Mouse (Mus musculus) layer of hippocampus, postnatal 25 days (tissue): ENCODE measurements around the gene Dusp16. TPM values are rescaled to one million over a fixed set of nuclear protein-coding genes. Genes with fewer than 3 reads are reported as not detected.

Source experiments
- DNase-seq, 2 experiments: peaks; one replicate each; pipeline ENCODE4 v3.0.0; 2022; ENCODE audit warnings: mixed read lengths in 2 of 2, low spot score in 1 of 2; ENCODE audit errors: extremely low spot score in 1 of 2
- total RNA-seq, 2 experiments: library from RNA; stranded (reverse); gene quantifications; 2 replicates each; pipeline ENCODE4 v1.2.3; 2021

Gene Dusp16
- 10 to 100 TPM in 1 of 2 experiments, 1 to 10 TPM in 1; 8.9 to 10.4 TPM for total RNA-seq

DNA sequence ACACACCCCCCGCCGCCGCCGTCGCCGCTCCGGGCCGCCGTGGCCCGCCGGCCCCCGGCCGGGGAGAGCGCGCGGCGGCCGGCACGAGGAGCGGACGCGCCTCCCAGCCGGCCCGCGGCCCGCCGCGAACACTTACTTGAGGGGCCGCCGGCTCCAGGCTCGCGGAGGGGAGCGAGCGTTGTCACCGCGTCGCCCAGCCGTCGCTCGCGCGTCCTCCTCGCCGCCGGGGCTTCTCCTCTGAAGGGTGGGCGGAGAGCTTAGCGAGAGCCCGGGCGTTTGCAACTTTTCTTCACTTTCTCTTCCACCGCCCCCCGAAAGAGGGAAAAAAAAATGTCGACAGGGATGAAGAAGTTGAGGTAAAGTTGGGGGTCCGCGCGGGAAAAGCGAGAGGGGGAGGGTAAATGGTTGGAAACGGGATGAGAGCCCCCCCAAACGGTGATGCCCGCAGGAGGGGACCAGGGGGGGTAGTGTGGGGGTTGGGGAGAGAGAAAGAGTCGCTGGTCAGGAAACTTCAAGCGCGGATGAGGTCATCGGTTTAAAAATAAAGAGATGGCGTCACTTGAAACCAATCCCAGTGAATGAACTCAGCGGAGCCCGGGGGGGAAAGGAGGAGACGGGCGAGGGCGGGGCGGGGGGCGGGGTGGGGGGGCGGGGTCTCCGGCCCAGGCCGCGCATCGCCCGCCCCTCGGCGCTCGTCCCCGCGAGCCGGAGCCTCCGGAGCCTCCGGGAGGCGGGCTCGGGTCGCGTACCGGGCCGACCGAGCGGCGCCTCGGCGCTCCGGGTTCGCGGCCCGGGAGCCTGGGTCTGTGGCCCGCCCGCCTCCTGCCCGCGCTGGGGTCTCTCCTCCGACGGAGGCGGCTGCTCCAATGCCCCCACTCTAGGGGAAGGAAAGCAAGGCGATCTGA is at the start of gene Dusp16:
Gene Dusp16 (minus strand): TSS at position 485 of the 905 bp plus-strand sequence.
- DNase-seq = peak; percentile 50 to 55

DNA sequence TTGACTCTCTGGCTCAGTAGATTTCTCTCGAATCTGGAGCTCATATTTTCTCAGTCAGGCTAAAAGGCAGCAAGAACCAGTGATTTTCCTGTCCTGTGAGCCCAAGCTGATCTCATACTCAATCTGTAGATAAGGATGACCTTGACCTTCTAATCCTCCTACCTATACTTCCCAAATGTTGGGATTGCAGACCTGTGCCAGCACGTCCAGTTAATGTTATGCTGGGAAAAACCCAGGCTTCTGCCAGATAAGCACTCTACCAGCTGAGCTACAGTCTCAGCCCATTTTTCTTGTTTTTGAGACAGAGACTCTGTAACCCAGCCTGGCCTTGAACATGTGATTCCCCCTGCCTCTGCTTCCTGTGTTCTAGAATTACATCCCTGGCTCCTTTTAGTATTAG is 47.9 kb upstream of the Dusp16 start:
- DNase-seq = no peak

DNA sequence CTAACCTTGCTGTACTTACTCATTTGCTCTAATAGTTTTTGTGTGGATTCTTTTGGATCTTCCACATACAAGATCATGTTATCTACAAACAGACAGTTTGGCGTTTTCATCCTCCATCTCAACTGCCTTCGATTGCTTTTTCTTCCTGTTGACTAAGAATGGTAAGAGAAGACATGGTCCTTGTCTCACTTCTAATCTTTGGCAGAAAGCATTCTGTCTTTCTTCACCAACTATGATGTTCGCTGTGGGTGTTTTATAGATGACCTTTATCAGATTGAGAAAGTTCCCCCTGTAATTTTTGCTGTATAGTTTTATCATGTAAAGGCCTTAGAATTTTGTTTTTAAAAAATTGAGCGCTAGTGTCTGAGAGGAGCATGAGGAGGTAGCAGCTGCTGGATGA is 45.7 kb upstream of the Dusp16 start:
- DNase-seq = no peak

DNA sequence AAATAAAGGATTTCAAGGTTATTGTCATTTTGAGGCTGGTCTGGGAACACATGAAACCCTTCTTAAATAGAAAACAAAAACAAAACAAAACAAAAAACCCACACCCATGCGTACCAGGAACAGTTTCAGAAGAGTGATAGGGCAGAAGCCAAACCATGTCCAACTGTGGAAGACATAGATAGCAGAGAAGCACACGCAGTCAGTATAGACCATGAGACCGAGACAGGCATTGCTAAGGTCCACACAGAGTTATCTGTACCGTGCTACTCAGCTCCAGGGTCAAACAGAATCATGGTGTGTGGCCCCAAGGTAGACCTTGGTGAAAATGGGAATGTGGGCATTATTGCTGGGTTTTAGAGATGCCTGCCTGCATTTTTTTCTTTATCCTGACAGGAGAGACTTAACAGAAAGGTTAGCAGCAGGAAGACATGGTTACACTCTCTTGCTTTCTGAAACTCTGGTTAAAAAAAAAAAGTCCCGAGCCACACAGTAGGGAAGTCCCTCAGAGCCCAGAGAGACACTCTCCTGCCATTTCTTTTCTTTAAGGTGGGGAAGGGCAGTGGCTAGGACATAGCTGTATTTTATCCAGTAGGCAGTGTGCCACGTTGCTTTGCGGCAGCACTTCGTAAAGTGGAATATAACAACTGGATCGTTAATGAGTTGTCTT is 42.3 kb upstream of the Dusp16 start:
- DNase-seq = no peak

DNA sequence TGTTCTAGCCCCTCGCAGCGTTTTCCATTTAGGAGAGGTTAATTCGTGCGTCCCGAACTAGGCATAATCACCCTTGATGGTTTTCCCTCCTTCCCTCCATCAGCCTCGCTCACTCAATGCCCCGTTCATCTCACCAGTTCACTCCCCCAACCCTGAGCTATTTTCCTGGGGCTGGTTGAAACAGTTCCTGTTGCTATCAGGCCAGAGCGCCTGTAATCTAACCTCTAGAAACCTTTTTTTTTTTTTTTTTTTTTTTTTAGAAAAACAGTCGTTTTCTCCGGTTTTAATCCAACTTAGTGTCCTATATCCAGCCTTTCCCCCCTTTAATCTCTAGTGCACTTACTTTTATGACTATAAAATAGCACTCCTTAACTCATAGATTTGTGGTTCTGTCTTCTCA is 38.4 kb upstream of the Dusp16 start:
- no peak for DNase-seq

DNA sequence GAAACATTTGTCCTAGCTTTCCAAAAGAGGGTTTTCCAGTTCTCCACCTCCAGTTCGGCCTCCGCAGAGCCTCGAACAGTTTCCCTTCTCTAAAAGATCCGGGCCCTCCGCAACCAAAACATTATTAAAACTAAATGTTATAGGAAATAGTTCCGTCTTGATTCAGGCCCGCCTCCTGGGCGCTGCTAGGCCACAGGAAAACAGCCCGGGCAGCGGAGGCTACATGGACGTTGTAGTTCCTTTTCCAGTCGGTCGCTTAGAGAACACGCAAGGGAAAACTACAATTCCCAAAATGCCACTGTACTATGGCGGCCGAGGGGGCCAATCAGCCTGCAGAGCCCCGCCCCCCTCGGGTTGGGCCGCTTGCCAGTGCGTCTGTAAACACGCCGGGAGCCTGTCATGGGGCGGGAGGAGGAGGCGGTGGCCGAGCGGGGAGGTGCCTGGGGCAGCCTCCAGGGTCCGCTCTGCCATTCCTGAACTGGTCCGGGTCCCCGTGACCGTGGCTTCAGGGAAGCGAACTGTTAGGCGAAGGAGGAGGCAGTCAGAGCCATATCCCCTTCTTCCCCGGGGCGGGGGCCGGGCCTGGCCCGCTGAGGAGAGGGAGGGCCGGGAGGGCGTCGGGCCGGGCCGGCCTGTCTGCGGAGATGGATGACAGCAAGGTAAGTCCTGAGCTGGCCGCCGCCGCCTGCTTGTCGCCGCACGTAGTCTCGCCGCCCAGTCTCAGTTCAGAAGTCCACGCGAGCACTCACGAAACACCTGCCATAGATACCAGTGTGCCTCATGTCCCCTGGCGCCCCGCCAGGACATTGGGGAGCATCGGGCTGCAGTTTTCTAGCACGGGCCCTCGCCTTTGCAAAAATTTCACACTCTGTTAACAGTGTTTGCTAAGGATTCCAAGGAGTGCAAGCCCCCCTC is 37.6 kb upstream of the Dusp16 start, which contains the start of gene Crebl2:
Gene Crebl2 (plus strand): TSS at position 369 of the 915 bp plus-strand sequence.
- peak; percentile 100 for DNase-seq

DNA sequence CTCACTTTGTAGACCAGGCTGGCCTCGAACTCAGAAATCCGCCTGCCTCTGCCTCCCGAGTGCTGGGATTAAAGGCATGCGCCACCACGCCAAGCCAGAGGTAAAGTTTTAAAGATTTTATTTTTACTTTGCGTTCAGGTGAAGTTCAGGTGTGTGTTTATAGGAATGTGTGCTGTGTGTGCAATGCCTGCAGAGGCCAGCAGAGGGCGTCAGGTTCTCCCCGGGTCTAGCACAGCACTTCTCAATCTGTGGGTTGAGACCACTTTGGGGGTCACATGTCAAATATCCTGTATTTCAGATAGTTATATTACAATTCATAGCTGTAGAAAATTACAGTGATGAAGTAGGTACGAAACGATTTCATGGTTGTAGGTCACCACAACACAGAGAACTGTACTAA is 30.4 kb upstream of the Dusp16 start:
- DNase-seq = peak in 1 of 2 experiments; percentile 12

DNA sequence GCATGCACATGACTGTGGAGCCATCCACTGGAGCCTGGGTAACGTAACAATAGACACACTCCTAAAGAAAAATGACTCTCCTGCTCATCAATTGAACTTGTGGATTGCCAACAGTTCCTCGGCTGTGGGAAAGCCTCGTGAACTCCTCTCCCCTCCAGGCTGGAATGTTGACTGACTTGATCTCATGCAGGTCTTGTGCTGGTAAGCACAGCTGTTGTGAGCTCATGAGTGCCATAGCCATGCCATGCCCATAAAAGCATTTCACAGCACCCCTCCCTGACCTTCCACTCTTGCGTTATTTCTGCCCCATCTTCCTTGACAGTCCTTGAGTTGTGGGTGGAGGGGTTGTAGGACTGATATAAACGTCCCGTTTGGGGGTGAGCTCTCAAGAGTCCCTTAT is 28.0 kb upstream of the Dusp16 start:
- DNase-seq = no peak

DNA sequence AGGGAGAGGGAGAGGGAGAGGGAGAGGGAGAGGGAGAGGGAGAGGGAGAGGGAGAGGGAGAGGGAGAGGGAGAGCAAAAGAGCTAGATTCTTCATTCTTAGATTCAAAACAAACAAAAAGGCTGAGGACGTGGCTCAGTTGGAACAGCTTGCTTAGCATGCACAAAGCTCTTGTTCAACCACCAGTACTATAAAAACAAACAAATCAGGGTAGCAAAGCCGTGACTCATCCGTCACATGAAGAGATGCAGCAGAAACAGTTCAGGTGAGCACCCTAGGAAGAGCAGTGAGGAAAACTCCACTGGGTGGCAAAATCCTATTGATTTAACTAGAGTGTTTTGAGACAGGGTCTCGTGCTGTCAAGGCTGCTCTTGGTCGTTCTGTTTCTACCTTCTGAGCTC is 27.3 kb upstream of the Dusp16 start:
- DNase-seq = no peak

DNA sequence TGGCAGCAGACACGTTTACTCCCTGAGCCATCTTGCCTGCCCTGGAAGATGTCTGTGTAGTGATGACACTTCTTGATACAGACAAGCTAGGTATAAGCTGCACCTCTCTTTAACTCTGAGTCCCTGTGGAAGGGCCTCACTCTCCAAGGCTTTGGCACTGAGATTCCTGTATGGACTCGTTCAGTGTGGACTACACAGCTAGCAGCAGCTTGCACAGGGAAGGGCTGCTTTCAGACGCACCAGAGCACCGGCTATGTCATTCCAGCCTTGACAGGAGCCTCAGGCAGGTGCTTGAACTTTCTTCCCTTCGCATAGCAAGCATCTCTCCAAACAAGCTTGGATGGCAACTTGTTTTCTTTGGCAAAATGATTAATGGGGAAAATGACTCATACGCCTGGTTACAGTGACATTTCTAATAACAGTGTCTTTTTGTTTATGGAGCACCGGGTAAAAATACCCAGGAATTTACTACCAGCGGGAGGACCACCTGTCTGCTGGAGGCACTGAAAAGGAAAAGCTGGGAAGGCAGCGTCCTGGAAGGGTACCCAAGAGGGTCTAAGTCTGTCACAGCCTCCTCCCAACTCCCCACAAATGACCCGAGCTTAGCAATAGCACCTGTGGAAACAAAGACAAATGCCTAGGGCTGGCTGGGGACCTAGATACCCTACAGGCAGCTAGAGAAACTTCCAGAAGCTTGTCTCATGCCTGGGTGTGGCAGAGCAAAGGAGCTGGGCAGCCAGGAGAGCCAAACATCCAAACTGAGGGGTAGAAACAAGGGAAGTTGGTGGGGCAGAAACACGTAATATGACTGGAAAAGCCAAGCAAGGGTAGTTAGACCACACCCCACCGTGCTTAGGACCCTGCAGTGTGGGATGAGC is 24.9 kb upstream of the Dusp16 start:
- no peak for DNase-seq

DNA sequence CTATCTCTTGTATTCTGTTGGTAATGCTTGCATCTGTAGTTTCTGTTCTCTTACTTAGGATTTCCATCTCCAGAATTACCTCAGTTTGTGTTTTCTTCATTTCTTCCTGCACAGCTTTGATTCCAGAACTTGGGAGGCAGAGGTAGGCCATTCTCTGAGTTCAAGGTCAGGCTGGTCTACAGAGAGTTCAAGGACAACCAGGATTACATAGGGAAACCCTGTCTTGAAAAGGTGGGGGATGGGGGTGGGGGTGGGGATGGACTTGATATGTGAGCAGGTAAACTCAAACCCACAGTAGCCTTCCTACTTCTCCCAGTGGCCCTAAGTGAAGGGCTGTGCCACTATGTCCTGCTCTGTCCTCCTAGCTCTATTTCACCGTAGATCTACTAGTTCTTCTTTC is 20.6 kb upstream of the Dusp16 start:
- no peak for DNase-seq

DNA sequence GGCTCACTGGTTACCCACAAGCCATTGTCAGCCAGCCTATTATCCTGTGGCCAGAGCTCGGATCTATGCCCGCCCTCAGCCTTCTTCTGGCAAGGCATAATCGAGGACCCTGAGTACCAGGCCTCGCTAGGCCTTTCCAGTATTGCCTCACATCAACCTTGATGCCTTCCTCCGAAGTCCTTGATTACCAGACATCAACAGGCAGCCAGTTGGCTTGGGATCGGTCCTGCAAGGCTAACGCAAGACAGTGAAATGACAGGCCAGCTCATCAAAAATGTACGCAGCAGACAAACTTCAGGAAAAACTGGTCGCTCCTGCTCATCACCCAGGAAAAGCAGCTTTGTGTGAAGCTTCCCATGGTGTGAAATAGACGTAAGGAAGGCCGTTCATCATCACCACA is 15.4 kb upstream of the Dusp16 start:
- no peak for DNase-seq

DNA sequence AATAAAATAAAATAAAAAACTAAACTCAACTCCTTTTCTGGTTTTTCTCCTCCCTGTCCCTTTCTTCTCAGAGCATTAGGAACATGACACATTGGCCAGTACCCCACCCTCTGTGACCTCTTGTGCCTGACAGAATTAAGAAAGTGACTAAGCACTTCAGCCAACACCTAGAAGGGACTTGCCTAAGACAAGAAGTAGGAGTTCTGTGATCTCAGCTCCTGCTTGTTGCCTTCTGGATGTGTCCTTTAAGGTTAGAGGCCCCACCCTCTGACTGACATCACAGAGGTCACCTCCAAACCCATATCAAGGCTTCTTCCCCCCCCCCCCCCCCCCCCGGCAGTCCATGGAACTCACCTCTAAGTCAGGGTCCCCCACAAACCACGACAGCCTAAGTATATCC is 14.7 kb upstream of the Dusp16 start:
- DNase-seq = no peak

DNA sequence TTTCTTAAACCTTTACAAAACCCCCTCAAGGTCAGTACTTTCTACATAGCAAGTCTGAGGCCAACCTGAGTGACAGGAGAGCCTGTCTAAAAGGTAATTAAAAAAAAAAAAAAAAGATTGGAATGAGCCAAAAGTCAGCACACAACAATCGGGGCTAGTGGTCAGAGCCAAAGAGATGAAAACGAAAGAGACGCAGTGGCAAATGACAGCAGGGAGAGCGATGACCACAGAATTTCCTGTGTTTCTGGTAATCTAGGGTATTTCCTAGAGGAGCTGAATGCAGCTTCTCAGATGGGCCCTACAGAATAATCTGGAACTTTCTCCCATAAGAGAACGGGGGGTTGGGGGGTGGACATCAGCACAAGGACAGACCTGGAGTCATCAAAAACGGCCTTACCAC is 13.7 kb upstream of the Dusp16 start:
- no peak for DNase-seq

DNA sequence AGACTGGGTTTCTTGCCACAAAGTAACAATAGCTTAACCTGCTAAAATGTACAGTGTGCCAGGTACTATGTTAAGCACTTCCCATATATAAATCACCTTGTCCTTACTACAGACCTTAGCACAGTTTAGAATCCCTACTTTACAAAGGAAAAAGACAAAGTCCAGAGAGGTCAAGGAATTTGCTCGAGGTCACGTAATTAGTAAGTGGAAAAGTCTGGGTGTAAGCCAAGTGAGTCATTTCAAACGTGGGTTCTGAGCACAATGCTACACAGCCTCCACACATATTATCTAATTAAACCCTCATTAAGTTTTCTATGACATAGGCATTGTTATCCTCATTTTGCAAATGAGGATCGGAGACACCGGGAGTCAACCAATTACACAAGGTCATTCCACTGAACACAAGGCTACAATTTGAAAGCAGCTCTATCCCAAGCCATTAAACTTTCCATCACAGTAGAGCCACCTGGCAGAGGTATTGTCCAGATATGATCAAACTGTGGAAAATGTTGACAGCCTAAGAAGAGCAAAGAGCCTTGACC is 12.4 kb upstream of the Dusp16 start:
- no peak for DNase-seq

DNA sequence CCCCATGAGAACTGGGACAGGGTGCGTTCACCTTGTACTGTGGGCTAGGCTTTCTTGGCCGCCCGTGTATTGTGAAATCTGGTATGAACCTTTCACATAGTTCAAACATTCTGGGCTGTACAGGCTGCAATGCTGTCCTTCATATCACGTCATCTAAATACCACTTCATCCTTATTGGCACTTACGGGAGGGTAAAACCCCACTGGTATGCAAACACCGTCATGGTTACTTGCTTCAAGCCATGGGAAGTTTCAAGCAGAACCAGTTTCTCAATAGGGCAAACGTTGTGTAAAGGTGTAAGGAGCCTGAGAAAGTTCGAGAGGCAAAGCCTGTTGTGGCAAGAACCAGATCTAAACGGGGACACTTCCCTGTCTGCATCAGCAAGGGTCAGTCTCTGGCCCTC is 10.2 kb upstream of the Dusp16 start:
- DNase-seq = no peak

DNA sequence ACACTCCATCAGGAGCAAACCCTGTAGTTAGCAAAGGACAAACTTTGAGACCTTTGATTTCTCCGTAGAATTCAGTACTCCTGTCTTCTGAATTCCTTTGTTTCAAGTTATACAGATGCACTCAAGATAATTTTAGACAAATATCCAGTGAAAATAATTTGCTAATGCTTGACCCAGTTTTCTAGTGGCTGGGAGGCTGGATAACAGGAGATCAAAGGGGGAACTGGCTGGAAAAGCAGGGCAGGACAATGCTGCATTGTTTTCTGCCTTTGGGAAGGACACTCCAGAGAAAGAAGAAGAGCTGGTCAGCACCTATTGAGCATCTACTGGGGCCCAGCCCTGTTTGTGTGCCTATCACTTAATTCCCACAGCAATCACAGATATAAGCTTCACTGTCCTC is 9.1 kb upstream of the Dusp16 start:
- DNase-seq = no peak

DNA sequence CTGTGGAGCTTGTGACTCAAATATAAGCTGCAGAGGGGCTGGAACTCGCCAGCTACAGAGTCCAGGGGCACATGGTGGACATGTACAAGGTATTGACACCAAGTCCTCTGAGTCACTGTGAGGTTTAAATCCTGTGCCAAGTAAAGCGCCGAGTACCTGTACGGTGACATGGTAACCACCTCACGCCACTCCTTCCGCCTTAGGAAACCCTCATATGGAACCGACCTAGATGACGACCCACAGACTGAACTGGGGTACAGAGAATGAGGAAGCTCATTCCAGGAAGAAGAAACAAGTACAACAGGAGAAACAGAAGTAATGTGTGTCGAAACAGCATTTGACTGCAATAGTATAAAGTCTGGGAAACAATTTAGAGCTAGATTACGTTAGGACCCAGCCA is 3.9 kb upstream of the Dusp16 start:
- no peak for DNase-seq

DNA sequence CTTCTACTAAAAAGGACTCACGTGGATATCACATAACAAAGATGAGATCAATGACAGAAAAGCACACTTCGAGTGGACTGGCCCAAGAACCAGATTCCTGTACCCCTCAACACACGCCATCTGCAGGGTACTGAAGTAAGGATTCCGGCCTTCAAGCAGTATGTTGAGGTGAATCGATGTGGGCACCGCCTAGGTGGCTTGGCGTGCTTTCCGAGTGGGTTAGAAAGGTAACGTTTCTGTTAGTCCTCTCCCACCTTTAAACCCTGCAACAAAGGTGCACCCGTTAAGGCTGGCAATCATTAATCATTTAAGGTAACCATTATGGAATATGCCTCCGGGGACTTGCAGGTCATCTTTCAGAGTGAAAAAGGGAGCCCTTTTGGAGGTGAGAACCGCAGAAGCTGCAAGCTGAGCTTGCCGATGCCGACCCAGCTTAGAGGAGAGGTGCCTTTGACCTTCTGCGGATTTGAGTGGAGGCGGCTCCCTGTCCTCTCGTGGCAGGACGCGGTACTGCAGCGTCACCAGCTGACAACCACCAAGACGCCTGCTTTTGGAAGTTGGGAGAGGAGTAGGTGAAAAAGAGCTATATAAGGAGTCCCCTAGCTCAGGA is 1.6 kb upstream of the Dusp16 start:
- peak; percentile 73 to 85 for DNase-seq
